ENCODE assay signal across 8 mouse cellular contexts in genomic region chr19:60789919-60790506, GRCm38 (mm10). TPM values are rescaled to one million over a fixed set of nuclear protein-coding genes. Genes with fewer than 3 reads are reported as not detected.
DNase-seq lines count a peak whose midpoint lies in the region; ATAC-seq and TF ChIP-seq lines count a peak whose summit lies in the region.

No protein-coding gene starts in this region.

- peaks cover 24% of the 10 kb centered on the region for H3K4me1 ChIP-seq in hindbrain, embryonic 10.5 days (replicated peaks)

- intact Hi-C loops in left cerebral cortex, adult 2 months (cut with DNase I), result loop anchor here (1.0 to 2.0 kb wide), 2 partner anchors 21 to 71 kb away; partner anchors contain the start of genes Fam45a and Sfxn4

- no peaks in the 10 kb centered on the region for H3K36me3 ChIP-seq in hindbrain, embryonic 10.5 days

- TF ChIP-seq CTCF in left cerebral cortex, adult 2 months (IDR thresholded peaks at IDR 0.05), result no peak

- no peaks in the 10 kb centered on the region for H3K9me3 ChIP-seq in hindbrain, embryonic 10.5 days

- ATAC-seq in megakaryocyte, adult 5-6 weeks (ENCODE audit: poor library complexity, severe bottlenecking), result peak; percentile 53

- H3K4me3 ChIP-seq in hindbrain, embryonic 10.5 days, result peak overlapping the region; percentile 98
- peak overlapping the region; percentile 99 for H3K4me3 ChIP-seq in left cerebral cortex, adult 2 months

- H3K27me3 ChIP-seq in hindbrain, embryonic 10.5 days (ENCODE audit: insufficient read depth, poor library complexity, severe bottlenecking), result no peaks in the 10 kb centered on the region

- peak overlapping the region; percentile 99 for H3K27ac ChIP-seq in hindbrain, embryonic 10.5 days
- H3K27ac ChIP-seq in left cerebral cortex, adult 2 months, result peak overlapping the region; percentile 100

- peak; percentile 73 for DNase-seq in Muller cell, postnatal 12 days (ENCODE audit: inconsistent ontology term)
- peak; percentile 70 for DNase-seq in cerebellum, adult 9-11 months
- peak; percentile 5 to 26 for DNase-seq in frontal cortex, adult 2 months (ENCODE audit: extremely low spot score in 1 of 2, low spot score in 1 of 2)
- peak; percentile 67 for DNase-seq in hindbrain, embryonic 10.5 days (ENCODE audit: low spot score)
- DNase-seq in left cerebral cortex, adult 2 months (ENCODE audit: extremely low spot score in 1 of 2, low spot score in 2 of 2), result peak; percentile 39 to 46
- peak; percentile 32 for DNase-seq in skeletal muscle tissue, adult 2 months (ENCODE audit: low read depth, low spot score)
- DNase-seq in c-Kit-positive CD71-positive TER-119-positive erythroid progenitor cells, embryonic 14.5 days (ENCODE audit: low spot score), result no peak

- under 1% methylated on average over 60 of the region's 60 CpGs for WGBS in hindbrain, embryonic 10.5 days

RNA-seq across cellular contexts. Expression of gene Eif3a, which starts 0.4 kb away (rescaled TPM):
- polyA plus RNA-seq in frontal cortex, adult 2 months (2012; rRNA removed), result 71.4 and 76.3 TPM in 2 replicates
- 84.5 and 146 TPM in 2 replicates for polyA plus RNA-seq in hindbrain, embryonic 10.5 days (2016; fragmentation: Nextera tagmentation; extraction: Ambion mirVana)
- 10 to 100 TPM; 89.5 to 96.3 TPM for total RNA-seq in left cerebral cortex, adult 2 months (2021)
- total RNA-seq in megakaryocyte, adult 5-6 weeks (2015), result 152 and 154 TPM in 2 replicates
- 194 and 226 TPM in 2 replicates for total RNA-seq in megakaryocyte, adult 5-6 weeks (2017)

RNA-seq across cellular contexts. Expression of gene Fam45a, which starts 21.4 kb away (rescaled TPM):
- 41.4 and 44.1 TPM in 2 replicates for polyA plus RNA-seq in frontal cortex, adult 2 months (2012; rRNA removed)
- polyA plus RNA-seq in hindbrain, embryonic 10.5 days (2016; fragmentation: Nextera tagmentation; extraction: Ambion mirVana), result 27.9 and 30.8 TPM in 2 replicates
- 10 to 100 TPM; 37.3 to 38.1 TPM for total RNA-seq in left cerebral cortex, adult 2 months (2021)
- 47.7 and 49.6 TPM in 2 replicates for total RNA-seq in megakaryocyte, adult 5-6 weeks (2015)
- 28.8 and 31.3 TPM in 2 replicates for total RNA-seq in megakaryocyte, adult 5-6 weeks (2017)

RNA-seq across cellular contexts. Expression of gene Nanos1, which starts 34.2 kb away (rescaled TPM):
- polyA plus RNA-seq in frontal cortex, adult 2 months (2012; rRNA removed), result 16.0 and 18.6 TPM in 2 replicates
- 2.0 and 2.9 TPM in 2 replicates for polyA plus RNA-seq in hindbrain, embryonic 10.5 days (2016; fragmentation: Nextera tagmentation; extraction: Ambion mirVana)
- 10 to 100 TPM; 22.1 to 22.8 TPM for total RNA-seq in left cerebral cortex, adult 2 months (2021)
- total RNA-seq in megakaryocyte, adult 5-6 weeks (2015), result 1.8 and 2.6 TPM in 2 replicates
- 1.6 and 2.1 TPM in 2 replicates for total RNA-seq in megakaryocyte, adult 5-6 weeks (2017)

Comparison
In these comparisons a context has a peak if more than half of its experiments do, and no peak if none do; other contexts are left out.
1. RNA of gene Nanos1, which starts 34.2 kb away (total RNA-seq): 22.1 to 22.8 TPM in left cerebral cortex, adult 2 months; 1.6 to 2.6 TPM in megakaryocyte, adult 5-6 weeks; every median in the first group is over 4 times any median in the second.